Mouse (Mus musculus): ENCODE results near the gene Pik3r2. TPM values are rescaled to one million over a fixed set of nuclear protein-coding genes. Genes with fewer than 3 reads are reported as not detected.

Pik3r2 gene
- total RNA-seq, 2 experiments from 2014 or later, result 6.6 to 16.6 TPM

Other genes with a start within 250 kb of the Pik3r2 start
- gene Fkbp8, start 249.0 kb downstream of the Pik3r2 start, total RNA-seq (2014; fragmentation: Nextera tagmentation), result 113 and 149 TPM in 2 replicates
- gene Fkbp8, start 249.0 kb downstream of the Pik3r2 start, total RNA-seq (2017), result 107 and 118 TPM in 2 replicates
- 83.7 and 84.5 TPM in 2 replicates for gene Kxd1, start 248.8 kb downstream of the Pik3r2 start, total RNA-seq (2014; fragmentation: Nextera tagmentation)
- 68.7 and 74.4 TPM in 2 replicates for gene Kxd1, start 248.8 kb downstream of the Pik3r2 start, total RNA-seq (2017)
- gene Ell, start 237.3 kb downstream of the Pik3r2 start, total RNA-seq (2014; fragmentation: Nextera tagmentation), result 11.7 and 13.6 TPM in 2 replicates
- 5.5 and 5.7 TPM in 2 replicates for gene Ell, start 237.3 kb downstream of the Pik3r2 start, total RNA-seq (2017)
- gene Isyna1, start 182.3 kb downstream of the Pik3r2 start, total RNA-seq (2014; fragmentation: Nextera tagmentation), result 30.8 and 66.6 TPM in 2 replicates
- gene Isyna1, start 182.3 kb downstream of the Pik3r2 start, total RNA-seq (2017), result 35.2 and 38.6 TPM in 2 replicates
- 53.8 and 75.4 TPM in 2 replicates for gene Ssbp4, start 167.8 kb downstream of the Pik3r2 start, total RNA-seq (2014; fragmentation: Nextera tagmentation)
- 35.2 and 87.9 TPM in 2 replicates for gene Ssbp4, start 167.8 kb downstream of the Pik3r2 start, total RNA-seq (2017)
- 2.9 and 5.2 TPM in 2 replicates for gene Lrrc25, start 160.6 kb downstream of the Pik3r2 start, total RNA-seq (2014; fragmentation: Nextera tagmentation)
- 1.1 and 3.1 TPM in 2 replicates for gene Lrrc25, start 160.6 kb downstream of the Pik3r2 start, total RNA-seq (2017)
- gene Gdf15, start 144.3 kb downstream of the Pik3r2 start, total RNA-seq (2014; fragmentation: Nextera tagmentation), result not detected in 2 replicates
- 0.67 TPM in 1 of 2 replicates, not detected in the other for gene Gdf15, start 144.3 kb downstream of the Pik3r2 start, total RNA-seq (2017)
- 8.5 and 31.0 TPM in 2 replicates for gene Pgpep1, start 116.3 kb downstream of the Pik3r2 start, total RNA-seq (2014; fragmentation: Nextera tagmentation)
- 6.5 and 6.9 TPM in 2 replicates for gene Pgpep1, start 116.3 kb downstream of the Pik3r2 start, total RNA-seq (2017)
- gene Lsm4, start 103.5 kb downstream of the Pik3r2 start, total RNA-seq (2014; fragmentation: Nextera tagmentation), result 187 and 226 TPM in 2 replicates
- 247 and 312 TPM in 2 replicates for gene Lsm4, start 103.5 kb downstream of the Pik3r2 start, total RNA-seq (2017)
- 7.7 and 12.3 TPM in 2 replicates for gene Jund, start 77.8 kb downstream of the Pik3r2 start, total RNA-seq (2014; fragmentation: Nextera tagmentation)
- 24.6 and 27.0 TPM in 2 replicates for gene Jund, start 77.8 kb downstream of the Pik3r2 start, total RNA-seq (2017)
- not detected in 2 replicates for gene Iqcn, start 73.3 kb downstream of the Pik3r2 start, total RNA-seq (2014; fragmentation: Nextera tagmentation)
- not detected in 2 replicates for gene Iqcn, start 73.3 kb downstream of the Pik3r2 start, total RNA-seq (2017)
- gene Gm3336, start 58.2 kb downstream of the Pik3r2 start, total RNA-seq (2014; fragmentation: Nextera tagmentation), result not detected in 2 replicates
- not detected in 2 replicates for gene Gm3336, start 58.2 kb downstream of the Pik3r2 start, total RNA-seq (2017)
- gene Pde4c, start 53.0 kb downstream of the Pik3r2 start, total RNA-seq (2014; fragmentation: Nextera tagmentation), result not detected in 2 replicates
- gene Pde4c, start 53.0 kb downstream of the Pik3r2 start, total RNA-seq (2017), result not detected in 2 replicates
- gene Rab3a, start 22.0 kb downstream of the Pik3r2 start, total RNA-seq (2014; fragmentation: Nextera tagmentation), result 5.5 and 10.8 TPM in 2 replicates
- 0.34 and 1.6 TPM in 2 replicates for gene Rab3a, start 22.0 kb downstream of the Pik3r2 start, total RNA-seq (2017)
- gene Mpv17l2, start 15.8 kb downstream of the Pik3r2 start, total RNA-seq (2014; fragmentation: Nextera tagmentation), result 28.6 and 41.1 TPM in 2 replicates
- gene Mpv17l2, start 15.8 kb downstream of the Pik3r2 start, total RNA-seq (2017), result 9.0 and 9.3 TPM in 2 replicates
- 74.8 and 78.5 TPM in 2 replicates for gene Mast3, start 28.3 kb upstream of the Pik3r2 start, total RNA-seq (2014; fragmentation: Nextera tagmentation)
- 12.4 and 12.5 TPM in 2 replicates for gene Mast3, start 28.3 kb upstream of the Pik3r2 start, total RNA-seq (2017)
- 0.24 and 0.62 TPM in 2 replicates for gene Il12rb1, start 31.7 kb upstream of the Pik3r2 start, total RNA-seq (2014; fragmentation: Nextera tagmentation)
- 0.52 and 1.4 TPM in 2 replicates for gene Il12rb1, start 31.7 kb upstream of the Pik3r2 start, total RNA-seq (2017)
- 5.0 and 16.1 TPM in 2 replicates for gene Arrdc2, start 63.0 kb upstream of the Pik3r2 start, total RNA-seq (2014; fragmentation: Nextera tagmentation)
- gene Arrdc2, start 63.0 kb upstream of the Pik3r2 start, total RNA-seq (2017), result 4.7 and 8.7 TPM in 2 replicates
- gene Kcnn1, start 86.5 kb upstream of the Pik3r2 start, total RNA-seq (2014; fragmentation: Nextera tagmentation), result 0.30 and 0.49 TPM in 2 replicates
- gene Kcnn1, start 86.5 kb upstream of the Pik3r2 start, total RNA-seq (2017), result 0.90 and 3.5 TPM in 2 replicates
- 19.4 and 22.3 TPM in 2 replicates for gene Ccdc124, start 97.2 kb upstream of the Pik3r2 start, total RNA-seq (2014; fragmentation: Nextera tagmentation)
- gene Ccdc124, start 97.2 kb upstream of the Pik3r2 start, total RNA-seq (2017), result 35.9 and 38.9 TPM in 2 replicates
- gene Slc5a5, start 116.0 kb upstream of the Pik3r2 start, total RNA-seq (2014; fragmentation: Nextera tagmentation), result not detected in 2 replicates
- gene Slc5a5, start 116.0 kb upstream of the Pik3r2 start, total RNA-seq (2017), result 0.15 TPM in 1 of 2 replicates, not detected in the other
- 5,658 and 6,549 TPM in 2 replicates for gene Rpl18a, start 120.7 kb upstream of the Pik3r2 start, total RNA-seq (2014; fragmentation: Nextera tagmentation)
- 2,742 and 3,425 TPM in 2 replicates for gene Rpl18a, start 120.7 kb upstream of the Pik3r2 start, total RNA-seq (2017)
- gene Map1s, start 129.2 kb upstream of the Pik3r2 start, total RNA-seq (2014; fragmentation: Nextera tagmentation), result 12.1 and 24.0 TPM in 2 replicates
- 7.4 and 7.6 TPM in 2 replicates for gene Map1s, start 129.2 kb upstream of the Pik3r2 start, total RNA-seq (2017)

Measured in granulocyte monocyte progenitor cell, adult 5-6 weeks (primary cell).